Mouse (Mus musculus) kidney, postnatal 0 days (tissue): ENCODE data around the gene Fgb. TPM values are rescaled to one million over a fixed set of nuclear protein-coding genes. Genes with fewer than 3 reads are reported as not detected.
A peak's percentile ranks its signal among the peaks of the same experiment; 100 is the strongest.

ENCODE experiments used
- ATAC-seq: fragments of 200-750 bp; cut with Nextera tagmentation; replicated peaks from 2 replicates; pipeline ENCODE4 v1.8.0; 2017; ENCODE audit warnings: low read depth, moderate number of reproducible peaks, moderate TSS enrichment, moderate library complexity; ENCODE audit not compliant: low FRiP score
- DNase-seq: peaks from one replicate; pipeline ENCODE4 v3.0.0-alpha.2; 2016; ENCODE audit warnings: low spot score
- H3K27ac ChIP-seq: fragments of 300-500 bp; sonication (generic); 2 replicates; pipeline ENCODE4 v1.5.1; 2014; ENCODE audit warnings: mild to moderate bottlenecking
- H3K27me3 ChIP-seq: fragments of 300-500 bp; sonication (generic); 2 replicates; pipeline ENCODE4 v1.6.1; 2014; ENCODE audit warnings: low read length, mixed read lengths; ENCODE audit not compliant: insufficient read depth
- H3K36me3 ChIP-seq: fragments of 300-500 bp; sonication (generic); 2 replicates; pipeline ENCODE4 v1.6.1; 2014; ENCODE audit warnings: low read length, mixed read lengths; ENCODE audit not compliant: insufficient read depth
- H3K4me1 ChIP-seq: fragments of 300-500 bp; sonication (generic); replicated peaks from 2 replicates; pipeline ENCODE4 v1.6.1; 2014; ENCODE audit warnings: antibody characterized with exemption, low read length, mixed read lengths; ENCODE audit not compliant: insufficient read depth
- H3K4me2 ChIP-seq: fragments of 300-500 bp; sonication (generic); 2 replicates; pipeline ENCODE4 v1.6.1; 2014; ENCODE audit warnings: mild to moderate bottlenecking, low read length, moderate library complexity, mixed read lengths
- H3K4me3 ChIP-seq: fragments of 300-500 bp; sonication (generic); replicated peaks from 2 replicates; pipeline ENCODE4 v1.5.1; 2014; ENCODE audit warnings: low read depth, low read length
- H3K9ac ChIP-seq: fragments of 300-500 bp; sonication (generic); 2 replicates; pipeline ENCODE4 v1.6.1; 2014; ENCODE audit warnings: low read depth, low read length
- H3K9me3 ChIP-seq: fragments of 300-500 bp; sonication (generic); replicated peaks from 2 replicates; pipeline ENCODE4 v1.6.1; 2016; ENCODE audit warnings: low read length, inconsistent platforms, mixed read lengths
- CTCF ChIP-seq: IDR thresholded peaks from 2 replicates; pipeline ENCODE4 v1.5.1; 2016; ENCODE audit warnings: antibody characterized with exemption, low read depth, mild to moderate bottlenecking, moderate library complexity
- WGBS: fragments of 180-500 bp; shearing (Covaris S2); extraction: QIAGEN DNeasy Blood & Tissue Kit; methylation state at CpG from one replicate; pipeline ENCODE4 v1.1.7; 2014; 5-methylcytosine and 5-hydroxymethylcytosine counted together
- polyA plus RNA-seq: library from polyadenylated mRNA; unstranded; fragments of >200 nt; fragmentation: Nextera tagmentation; extraction: Ambion mirVana; gene quantifications from 2 replicates; pipeline ENCODE4 v1.2.1, GENCODE M21; 2015

Gene Fgb
- 2.4 and 3.3 TPM in 2 replicates for polyA plus RNA-seq

DNA sequence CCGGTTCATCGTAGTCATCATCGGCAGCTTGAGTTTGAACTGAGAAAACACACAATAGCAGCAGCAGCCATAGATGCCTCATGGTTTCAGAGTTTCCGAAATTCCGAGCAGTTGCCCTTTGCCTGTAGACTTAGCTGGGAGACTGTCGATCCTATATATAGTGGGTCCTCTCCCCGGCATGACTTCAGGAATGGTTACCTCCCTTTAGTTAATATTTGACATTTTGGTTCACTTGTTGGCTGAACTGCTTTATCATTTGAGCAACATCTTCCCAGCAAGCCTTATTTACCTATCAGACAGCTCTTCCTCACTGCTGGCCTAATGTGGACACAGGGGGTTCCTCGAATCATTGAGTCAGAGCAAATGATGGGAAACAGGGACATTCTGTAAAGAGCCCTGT lies at the start of gene Fgb:
Gene Fgb, minus strand, starts transcription at position 184 of the 400 bp plus-strand sequence.
- Histone ChIP-seq H3K4me1 (no peaks in the 10 kb centered on the region), H3K9ac (no peak within 1 kb of the TSS), H3K4me3 (no peak within 1 kb of the TSS), H3K4me2 (no peak within 1 kb of the TSS), H3K27me3 (no peaks in the 10 kb centered on the region), H3K27ac (no peak within 1 kb of the TSS), H3K36me3 (no peaks in the 10 kb centered on the region), H3K9me3 (no peaks in the 10 kb centered on the region)
- ATAC-seq (no peak), DNase-seq (no peak)
- WGBS = 79% methylated on average over 8 of the region's 8 CpGs
- no peak for TF ChIP-seq CTCF

DNA sequence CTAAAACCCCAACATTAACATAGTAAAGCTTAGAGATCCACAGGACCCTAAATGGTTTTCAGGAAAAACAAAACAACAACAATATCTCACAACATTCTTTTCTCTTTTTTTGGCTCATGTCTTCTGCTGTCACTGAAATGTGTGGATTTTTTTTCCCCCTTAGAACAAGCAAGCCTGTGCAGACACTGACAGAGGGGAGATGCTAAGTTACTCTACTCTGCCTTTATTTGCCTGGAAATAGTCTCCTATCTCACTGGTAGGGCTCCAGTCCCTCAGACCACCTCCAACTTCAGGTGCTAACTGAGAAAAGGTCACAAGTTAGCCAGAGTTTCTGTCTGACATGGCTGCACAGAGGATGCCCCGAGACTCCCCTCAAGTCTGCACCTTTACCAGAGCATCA lies 49.5 kb upstream of the Fgb start:
- Histone ChIP-seq H3K27me3 (no peaks in the 10 kb centered on the region), H3K9ac (no peak overlapping the region), H3K27ac (no peak overlapping the region), H3K4me3 (no peak overlapping the region), H3K4me2 (peak overlapping the region; percentile 49), H3K9me3 (no peaks in the 10 kb centered on the region), H3K36me3 (no peaks in the 10 kb centered on the region), H3K4me1 (no peaks in the 10 kb centered on the region)
- ATAC-seq (no peak), DNase-seq (no peak)
- 84% methylated on average over 1 of the region's 1 CpGs for WGBS
- no peak for TF ChIP-seq CTCF

DNA sequence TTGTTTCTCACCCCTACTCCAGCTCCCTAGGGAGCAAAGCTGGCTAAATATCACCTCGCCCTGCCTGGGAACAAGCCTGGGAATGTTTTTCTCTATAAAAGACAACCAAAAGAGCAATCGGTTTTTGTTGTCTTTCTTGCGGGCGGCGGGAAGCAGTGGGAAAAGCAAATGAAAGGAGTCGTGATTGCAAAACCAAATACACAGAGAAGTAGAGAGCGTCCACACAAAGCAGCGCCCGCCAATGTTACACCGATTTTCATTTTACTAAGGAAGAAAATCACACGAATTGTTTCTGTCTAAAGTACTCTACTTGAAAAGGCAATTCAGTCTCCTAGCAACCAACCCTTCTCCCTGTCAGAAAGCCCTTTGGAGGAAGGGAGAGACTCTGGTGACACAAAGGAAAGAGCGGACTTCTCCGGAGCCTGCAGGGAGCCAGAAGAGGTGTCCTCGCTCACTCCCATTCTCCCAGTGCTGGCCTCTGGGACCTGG lies 48.9 kb upstream of the Fgb start:
- ATAC-seq (no peak), DNase-seq (peak; percentile 27)
- no peak for TF ChIP-seq CTCF
- H3K9me3 ChIP-seq = no peaks in the 10 kb centered on the region
- H3K4me1 ChIP-seq = no peaks in the 10 kb centered on the region
- H3K4me3 ChIP-seq = 0 out of 2 replicates have a peak overlapping the region, but pooled peaks have one; percentile 9
- H3K27me3 ChIP-seq = no peaks in the 10 kb centered on the region
- peak overlapping the region; percentile 49 for H3K4me2 ChIP-seq
- no peaks in the 10 kb centered on the region for H3K36me3 ChIP-seq
- WGBS = 8% methylated on average over 14 of the region's 14 CpGs
- no peak overlapping the region for H3K27ac ChIP-seq
- 0 out of 2 replicates have a peak overlapping the region, but pooled peaks have one; percentile 13 for H3K9ac ChIP-seq

DNA sequence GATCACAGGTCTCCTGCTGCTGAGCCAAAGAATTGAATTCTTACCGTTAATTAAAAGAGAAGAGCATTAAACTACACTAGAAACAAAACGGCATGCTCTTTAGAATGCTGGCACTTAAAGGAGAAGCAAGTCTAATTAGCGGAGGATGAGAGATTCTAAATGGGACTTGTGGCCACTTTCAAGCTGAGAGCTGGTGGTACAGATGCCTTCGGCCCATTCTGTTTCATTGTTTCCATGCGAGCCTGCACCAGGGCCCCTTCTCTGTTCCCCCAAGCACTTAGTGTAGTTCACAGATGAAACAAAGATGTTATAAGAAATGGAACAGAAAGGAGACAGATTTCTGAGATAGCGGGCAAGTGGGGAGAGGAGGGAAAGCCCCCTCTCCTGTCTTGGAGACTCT lies 47.9 kb upstream of the Fgb start:
- H3K4me1 ChIP-seq = no peaks in the 10 kb centered on the region
- no peak for ATAC-seq
- no peaks in the 10 kb centered on the region for H3K9me3 ChIP-seq
- H3K4me2 ChIP-seq = no peak overlapping the region
- no peak overlapping the region for H3K9ac ChIP-seq
- no peak for DNase-seq
- H3K27ac ChIP-seq = no peak overlapping the region
- no peaks in the 10 kb centered on the region for H3K36me3 ChIP-seq
- H3K27me3 ChIP-seq = no peaks in the 10 kb centered on the region
- H3K4me3 ChIP-seq = no peak overlapping the region
- WGBS = 82% methylated on average over 6 of the region's 6 CpGs
- no peak for TF ChIP-seq CTCF

DNA sequence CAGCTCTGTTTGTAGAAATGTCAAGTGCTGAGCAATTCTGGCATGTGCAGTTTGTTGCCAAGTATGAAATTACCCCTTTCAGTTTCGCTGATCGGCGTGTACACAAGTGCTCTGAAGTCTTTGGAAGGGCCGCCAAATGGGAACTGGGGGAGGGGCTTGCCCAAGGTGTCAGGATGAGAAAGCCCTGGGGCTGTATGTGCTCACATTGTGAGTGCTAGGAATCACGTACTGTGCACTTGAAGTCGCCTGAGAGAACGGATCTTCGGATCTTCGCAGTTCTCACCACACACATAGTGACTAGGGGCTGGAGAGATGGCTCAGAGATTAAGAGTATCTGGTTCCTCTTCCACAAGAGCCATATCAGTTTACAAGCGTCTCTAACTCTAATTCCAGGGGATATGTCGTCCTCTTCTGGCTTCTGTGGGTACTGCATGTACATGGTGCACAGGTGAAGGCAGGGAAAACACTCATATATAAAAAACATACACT lies 30.9 kb upstream of the Fgb start:
- DNase-seq (peak; percentile 86), ATAC-seq (peak; percentile 63; the same call in 1 of the 2 replicates)
- H3K4me2 ChIP-seq = peak overlapping the region; percentile 66
- no peaks in the 10 kb centered on the region for H3K36me3 ChIP-seq
- 1% methylated on average over 11 of the region's 11 CpGs for WGBS
- TF ChIP-seq CTCF = peak; percentile 96
- no peaks in the 10 kb centered on the region for H3K27me3 ChIP-seq
- H3K4me1 ChIP-seq = no peaks in the 10 kb centered on the region
- H3K27ac ChIP-seq = no peak overlapping the region
- no peaks in the 10 kb centered on the region for H3K9me3 ChIP-seq
- no peak overlapping the region for H3K9ac ChIP-seq
- peak overlapping the region; percentile 24 for H3K4me3 ChIP-seq

DNA sequence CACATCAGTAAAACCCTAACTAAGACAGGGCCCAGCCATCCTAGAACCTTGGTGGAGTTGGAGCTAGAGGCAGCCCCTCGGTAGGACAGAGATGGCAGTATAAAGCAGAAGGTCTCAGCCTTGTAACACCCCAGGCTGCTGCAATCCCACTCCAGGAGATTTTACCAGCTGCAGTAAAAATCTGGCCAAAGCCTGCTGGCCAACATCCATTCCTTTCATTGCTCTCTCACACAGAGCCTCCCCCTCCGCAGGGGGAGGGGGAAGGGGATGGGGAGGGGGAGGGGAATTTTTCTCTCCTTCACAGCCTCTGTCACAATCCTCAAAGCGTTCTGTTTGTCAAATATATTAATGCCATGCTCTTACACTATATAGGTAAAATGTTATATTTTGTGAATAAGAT lies 26.9 kb upstream of the Fgb start:
- ATAC-seq (no peak), DNase-seq (no peak)
- Histone ChIP-seq H3K27me3 (no peaks in the 10 kb centered on the region), H3K4me1 (no peaks in the 10 kb centered on the region), H3K9ac (no peak overlapping the region), H3K9me3 (no peaks in the 10 kb centered on the region), H3K4me2 (no peak overlapping the region), H3K36me3 (0 out of 2 replicates have a peak, but pooled peaks cover 13% of the 10 kb centered on the region), H3K4me3 (no peak overlapping the region), H3K27ac (no peak overlapping the region)
- TF ChIP-seq CTCF = no peak
- 13% methylated on average over 3 of the region's 3 CpGs for WGBS

DNA sequence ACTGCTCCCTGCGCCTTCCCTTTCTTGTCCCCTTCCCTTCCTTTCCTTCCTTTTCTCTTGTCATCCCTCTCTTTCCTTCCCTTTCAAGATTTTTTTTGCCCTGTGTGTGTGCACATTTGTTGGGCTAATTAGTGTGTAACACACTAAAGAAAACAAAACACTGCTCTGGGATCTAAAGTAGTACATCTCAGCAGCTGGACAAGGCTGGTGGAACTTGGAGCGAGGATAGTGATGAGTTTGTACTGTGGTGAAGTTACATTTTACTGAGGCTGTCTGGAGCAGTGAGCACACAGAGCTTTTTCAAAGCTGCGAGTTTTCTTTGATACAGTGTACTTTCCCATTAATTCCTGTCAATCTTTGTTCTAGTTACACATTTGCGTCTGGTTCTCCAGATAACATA lies 20.6 kb upstream of the Fgb start:
- 88% methylated on average over 4 of the region's 4 CpGs for WGBS
- Histone ChIP-seq H3K9me3 (no peaks in the 10 kb centered on the region), H3K27ac (no peak overlapping the region), H3K4me1 (no peaks in the 10 kb centered on the region), H3K27me3 (no peaks in the 10 kb centered on the region), H3K9ac (no peak overlapping the region), H3K4me2 (no peak overlapping the region), H3K36me3 (peaks cover 53% of the 10 kb centered on the region), H3K4me3 (no peak overlapping the region)
- DNase-seq (no peak), ATAC-seq (no peak)
- no peak for TF ChIP-seq CTCF
